Mouse (Mus musculus) cerebellum, postnatal 14 days (tissue): ENCODE measurements around the gene Nccrp1.
A peak's percentile ranks its signal among the peaks of the same experiment; 100 is the strongest.
"Not testable (repeated sequence)": the region's sequence is repeated elsewhere in the genome, so short reads cannot be mapped to it uniquely, and the experiment has no call there.

Experiments
- DNase-seq, 2 experiments: peaks; one replicate each; pipeline ENCODE4 v3.0.0; 2021; ENCODE audit warnings: mixed read lengths in 2 of 2

Gene Nccrp1

GRCm38 (mm10) chr7:28510405-28510974 is 36.6 kb downstream of the Nccrp1 start, which contains the start of gene Ifnl2:
TSS of gene Ifnl2 (minus strand) at chr7:28510455.
- peak in 1 of 2 experiments; percentile 10 for DNase-seq

- not testable (repeated sequence) for DNase-seq
These were observed 37.9 kb downstream of the Nccrp1 start for GRCm38 (mm10) chr7:28509121-28509520.

GRCm38 (mm10) chr7:28505585-28505984 is 41.5 kb downstream of the Nccrp1 start:
- no peak for DNase-seq

- DNase-seq: no peak
These were observed 51.6 kb downstream of the Nccrp1 start for GRCm38 (mm10) chr7:28495426-28495825.
